Mouse (Mus musculus) MEL (cell line): Measurements from ENCODE around the gene Btbd6.

ENCODE experiments used
- CHD1 ChIP-seq: IDR thresholded peaks from 2 replicates; pipeline ENCODE4 v1.6.1; 2012; ENCODE audit warnings: low read depth, mild to moderate bottlenecking, inconsistent platforms, low read length, improper control_type of control experiment
- CHD2 ChIP-seq: IDR thresholded peaks from 2 replicates; pipeline ENCODE4 v1.6.1; 2011; ENCODE audit warnings: low read length, improper control_type of control experiment
- CTCF ChIP-seq, 3 experiments: IDR thresholded peaks in 2 of 3; conservative IDR thresholded peaks in 1 of 3; 2 replicates each; pipeline ENCODE4 v1.5.1; 2011 to 2012; ENCODE audit warnings: low read length in 3 of 3, low read depth in 2 of 3, mild to moderate bottlenecking in 2 of 3, improper control_type of control experiment in 1 of 3, inconsistent platforms in 1 of 3, mixed read lengths in 1 of 3, moderate library complexity in 1 of 3; ENCODE audit not compliant: control insufficient read depth in 1 of 3, insufficient read depth in 1 of 3, poor library complexity in 1 of 3, severe bottlenecking in 1 of 3
- EP300 ChIP-seq, 2 experiments: IDR thresholded peaks; 2 replicates each; pipeline ENCODE4 v1.6.1; 2011; ENCODE audit warnings: improper control_type of control experiment in 2 of 2, low read length in 2 of 2, low read depth in 1 of 2, mild to moderate bottlenecking in 1 of 2
- MAZ ChIP-seq: IDR thresholded peaks from 2 replicates; pipeline ENCODE4 v1.6.1; 2012; ENCODE audit warnings: low read depth, mild to moderate bottlenecking, inconsistent platforms, low read length, improper control_type of control experiment
- MXI1 ChIP-seq: IDR thresholded peaks from 2 replicates; pipeline ENCODE4 v1.6.1; 2011; ENCODE audit warnings: mild to moderate bottlenecking, low read depth, low read length, improper control_type of control experiment
- MYC ChIP-seq: IDR thresholded peaks from 2 replicates; pipeline ENCODE4 v1.6.1; 2011; ENCODE audit warnings: low read depth, mild to moderate bottlenecking, low read length, improper control_type of control experiment, moderate library complexity
- NRF1 ChIP-seq: IDR thresholded peaks from 2 replicates; pipeline ENCODE4 v1.6.1; 2014; ENCODE audit warnings: low read depth, mild to moderate bottlenecking, inconsistent platforms, low read length, improper control_type of control experiment, moderate library complexity; ENCODE audit not compliant: poor library complexity, insufficient read depth, severe bottlenecking
- POLR2A ChIP-seq, 2 experiments: IDR thresholded peaks; 2 replicates each; pipeline ENCODE4 v1.6.1; 2011 to 2012; ENCODE audit warnings: low read length in 2 of 2, mild to moderate bottlenecking in 2 of 2, control low read depth in 1 of 2, improper control_type of control experiment in 1 of 2, low read depth in 1 of 2, moderate library complexity in 1 of 2; ENCODE audit not compliant: control insufficient read depth in 1 of 2, insufficient read depth in 1 of 2, poor library complexity in 1 of 2
- POLR2AphosphoS2 ChIP-seq: IDR thresholded peaks from 2 replicates; pipeline ENCODE4 v1.6.1; 2011; ENCODE audit warnings: low read length, improper control_type of control experiment
- POLR2AphosphoS5 ChIP-seq: IDR thresholded peaks from 2 replicates; pipeline ENCODE4 v1.6.1; 2012; ENCODE audit warnings: low read depth, borderline replicate concordance, mild to moderate bottlenecking, inconsistent platforms, low read length, moderate library complexity, mixed read lengths
- USF1 ChIP-seq: IDR thresholded peaks from 2 replicates; pipeline ENCODE4 v1.6.1; 2014; ENCODE audit warnings: low read depth, mild to moderate bottlenecking, inconsistent platforms, low read length, improper control_type of control experiment, moderate library complexity
- USF2 ChIP-seq, 2 experiments: IDR thresholded peaks; 2 replicates each; pipeline ENCODE4 v1.6.1; 2011 to 2012; ENCODE audit warnings: improper control_type of control experiment in 2 of 2, low read length in 2 of 2, borderline replicate concordance in 1 of 2, inconsistent platforms in 1 of 2, low read depth in 1 of 2, mild to moderate bottlenecking in 1 of 2; ENCODE audit not compliant: insufficient read depth in 1 of 2
- ZC3H11A ChIP-seq: IDR thresholded peaks from 2 replicates; pipeline ENCODE4 v1.6.1; 2012; ENCODE audit warnings: low read depth, mild to moderate bottlenecking, inconsistent platforms, low read length, improper control_type of control experiment

DNA sequence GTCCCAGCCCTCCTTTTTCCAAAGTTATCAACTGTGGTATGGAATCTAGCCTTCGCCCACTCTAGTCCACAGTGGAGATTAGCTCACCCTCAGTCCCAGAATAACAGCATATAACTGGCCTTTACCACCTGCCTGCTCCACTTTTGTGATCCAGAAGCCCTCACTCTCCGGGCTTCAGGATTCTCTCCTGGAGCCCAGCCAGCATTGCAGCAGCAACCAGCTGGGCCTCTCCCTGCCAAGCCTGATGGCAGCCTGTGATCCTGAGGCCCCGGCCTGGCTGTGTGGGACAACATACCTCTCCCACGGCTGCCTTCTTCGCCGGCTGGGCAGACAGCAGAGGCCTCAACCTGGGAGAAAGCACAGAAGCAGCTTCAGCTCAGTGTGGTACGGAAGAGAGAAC lies 14.9 kb upstream of the Btbd6 start:
- TF ChIP-seq POLR2A (IDR thresholded peaks at IDR 0.05; ENCODE audit: control insufficient read depth in 1 of 2, insufficient read depth in 1 of 2, low read depth in 1 of 2, low read length in 2 of 2, poor library complexity in 1 of 2) (peak in 1 of 2 experiments; percentile 30; a peak in 1 of 4 replicates), CHD1 (no peak), ZC3H11A (no peak), CTCF (IDR thresholded peaks at IDR 0.05 in 2 of 3, conservative IDR thresholded peaks at IDR 0.05 in 1 of 3; ENCODE audit: control insufficient read depth in 1 of 3, insufficient read depth in 1 of 3, low read depth in 2 of 3, low read length in 3 of 3, poor library complexity in 1 of 3, severe bottlenecking in 1 of 3) (no peak), MXI1 (no peak), MYC (no peak), EP300 (IDR thresholded peaks at IDR 0.05; ENCODE audit: low read depth in 1 of 2, low read length in 2 of 2) (no peak), POLR2AphosphoS2 (no peak; the same call in 1 of the 2 replicates), USF1 (no peak), POLR2AphosphoS5 (no peak), CHD2 (no peak), NRF1 (no peak), MAZ (no peak), USF2 (IDR thresholded peaks at IDR 0.05; ENCODE audit: borderline replicate concordance in 1 of 2, insufficient read depth in 1 of 2, low read depth in 1 of 2, low read length in 2 of 2) (no peak)
